Mouse (Mus musculus) CD8-positive naive resting alpha-beta T cell, adult 2 months (primary cell): ENCODE measurements around the gene Hmx1.

ENCODE experiments used
- DNase-seq, 2 experiments: peaks; one replicate each; pipeline ENCODE4 v3.0.0; 2022; ENCODE audit warnings: low read depth in 2 of 2, low spot score in 2 of 2

The Hmx1 gene

GRCm38 (mm10) chr5:35397642-35398309 lies 8.9 kb downstream of the Hmx1 start:
- DNase-seq, result no peak

DNA sequence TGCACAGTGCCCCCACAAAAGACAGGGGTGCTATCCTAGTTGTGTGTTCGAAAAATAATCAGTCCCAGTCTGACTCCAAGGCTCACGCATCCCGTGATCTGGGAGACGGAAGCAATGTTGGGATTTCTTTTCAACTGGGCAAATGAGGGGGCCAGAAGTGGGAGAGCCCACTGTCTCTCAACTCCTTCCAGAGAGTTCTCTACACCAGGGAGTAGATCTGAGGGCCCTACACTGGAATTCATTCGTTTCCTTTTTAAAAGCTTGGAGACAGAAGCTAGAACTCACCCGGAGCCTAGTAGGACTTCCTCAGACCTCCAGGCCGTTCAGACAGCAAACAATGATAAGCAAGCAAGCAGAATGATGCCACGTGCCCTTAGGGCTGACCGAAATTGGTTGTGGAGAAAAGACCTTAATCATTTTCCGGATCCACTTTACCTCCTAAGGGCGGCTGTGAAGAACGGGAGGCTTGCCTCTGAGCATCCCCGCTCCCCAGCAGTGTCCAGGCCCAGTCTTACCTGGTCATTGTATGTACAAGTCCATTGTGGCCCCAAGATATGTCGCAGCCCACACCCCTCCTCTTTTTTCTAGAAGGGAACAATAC lies 9.5 kb downstream of the Hmx1 start:
- no peak for DNase-seq

- no peak for DNase-seq
These were observed 10.2 kb downstream of the Hmx1 start for GRCm38 (mm10) chr5:35399061-35399460.

DNA sequence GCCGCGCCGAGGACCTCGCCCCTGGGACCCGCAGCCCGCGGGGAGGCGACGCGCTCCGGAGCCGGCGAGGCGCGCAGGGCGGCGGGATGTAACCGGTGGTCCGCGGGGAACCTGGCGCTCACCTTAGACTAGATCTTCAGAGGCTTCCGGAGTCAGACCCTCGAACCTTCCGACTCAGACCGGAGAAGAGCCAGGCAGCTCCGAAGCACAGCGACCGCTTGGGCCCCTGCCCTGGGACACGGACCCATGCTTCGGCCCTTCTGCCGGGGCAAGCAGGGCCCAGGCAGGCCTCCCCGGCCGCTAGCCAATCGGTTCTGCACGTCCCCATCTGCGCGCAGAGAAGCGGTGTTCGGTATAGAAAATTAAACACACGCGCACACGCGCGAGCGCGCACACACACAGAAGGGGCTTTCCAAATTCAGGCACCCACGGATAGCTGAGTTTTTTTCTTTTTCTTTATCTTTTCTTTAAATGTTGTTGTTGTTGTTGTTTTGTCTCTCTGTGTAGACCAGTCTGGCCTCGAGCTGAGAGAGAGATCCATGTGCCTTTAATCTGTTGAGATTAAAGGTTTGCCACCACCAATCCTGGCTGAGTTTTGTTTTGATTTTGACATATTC lies 10.9 kb downstream of the Hmx1 start:
- no peak for DNase-seq

DNA sequence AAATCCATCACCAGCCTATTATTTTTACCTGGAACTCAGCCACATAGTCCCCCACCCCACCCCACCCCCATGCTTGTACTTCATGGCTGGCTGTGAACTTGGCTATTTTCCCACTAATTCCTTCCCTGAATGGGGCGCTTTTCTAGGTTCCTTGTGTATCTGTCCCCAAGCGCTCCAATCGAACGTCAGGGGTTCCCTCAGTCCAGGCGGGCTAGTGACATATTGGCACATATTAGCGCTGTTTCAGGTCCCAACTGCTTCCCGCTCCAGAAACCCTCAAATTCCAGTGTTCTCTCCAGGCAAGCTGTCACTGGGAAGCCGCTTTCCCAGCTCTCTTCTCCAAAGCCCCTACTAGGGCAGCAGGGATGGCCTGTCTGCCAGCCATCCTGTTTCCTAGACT lies 12.3 kb downstream of the Hmx1 start:
- no peak for DNase-seq

DNA sequence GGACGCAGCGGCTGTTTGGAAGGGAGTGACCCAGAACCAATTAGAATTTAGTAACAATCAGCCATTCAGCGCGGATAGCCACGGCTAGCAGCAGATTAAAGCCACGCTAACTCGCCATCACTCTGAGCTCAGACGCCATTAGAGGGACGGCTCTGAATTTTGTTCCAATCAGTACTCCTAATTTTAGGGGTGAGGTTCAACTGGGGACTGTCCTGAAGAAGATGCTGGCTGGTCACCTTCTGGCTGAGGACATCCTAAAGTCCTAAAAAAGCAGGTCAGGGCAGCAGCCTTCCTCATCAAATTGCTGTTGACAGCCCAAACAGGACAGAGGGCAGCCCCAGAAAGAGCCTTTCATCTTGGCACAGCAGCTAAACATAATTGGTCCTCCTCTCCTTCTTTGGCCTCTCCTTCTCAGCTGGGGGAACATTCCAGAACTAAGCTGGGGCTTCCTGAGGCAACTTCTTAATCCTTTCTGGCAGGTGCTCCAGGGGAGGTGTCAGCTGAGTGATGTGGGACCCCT lies 18.6 kb downstream of the Hmx1 start:
- DNase-seq, result no peak

DNA sequence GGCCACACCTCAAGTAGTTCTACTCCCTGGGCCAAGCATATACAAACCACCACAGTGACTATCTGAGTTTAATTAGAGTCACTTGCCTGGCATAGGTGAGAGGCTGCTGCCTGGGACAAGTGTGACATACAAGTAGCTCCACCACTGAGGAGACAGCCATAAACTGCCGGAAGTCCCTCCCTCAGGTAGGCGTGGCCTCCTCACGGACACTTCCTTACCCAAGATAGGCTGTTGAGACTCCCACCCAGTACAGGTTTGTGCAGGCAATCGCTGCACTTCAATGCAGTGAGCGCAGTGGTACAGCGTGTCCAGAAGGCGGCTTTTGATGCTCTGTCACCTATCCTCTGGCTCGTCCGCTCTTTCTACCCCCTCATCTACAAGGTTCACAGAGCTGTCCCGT lies 22.1 kb downstream of the Hmx1 start:
- DNase-seq, result no peak

DNA sequence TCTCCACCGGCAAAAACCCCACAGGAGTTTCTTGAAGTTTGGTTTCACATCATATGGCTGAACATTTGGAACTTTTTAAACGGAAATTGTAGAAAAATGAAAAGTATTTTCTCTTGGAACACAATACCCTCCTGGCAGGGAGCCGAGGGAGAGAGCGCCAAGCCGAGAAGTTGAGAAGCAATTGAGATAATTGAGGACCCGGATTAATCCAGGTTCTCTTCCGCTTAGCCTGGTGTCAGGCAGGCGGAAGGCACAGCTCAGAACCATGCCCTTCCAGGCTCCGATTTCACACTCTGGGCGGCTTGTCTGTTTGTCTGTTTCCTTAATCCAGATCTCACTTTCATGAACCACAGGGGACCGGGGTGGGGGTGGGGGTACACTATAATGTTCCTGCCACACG lies 23.9 kb downstream of the Hmx1 start:
- no peak for DNase-seq

GRCm38 (mm10) chr5:35417707-35418106 lies 28.8 kb downstream of the Hmx1 start:
- DNase-seq, result no peak

DNA sequence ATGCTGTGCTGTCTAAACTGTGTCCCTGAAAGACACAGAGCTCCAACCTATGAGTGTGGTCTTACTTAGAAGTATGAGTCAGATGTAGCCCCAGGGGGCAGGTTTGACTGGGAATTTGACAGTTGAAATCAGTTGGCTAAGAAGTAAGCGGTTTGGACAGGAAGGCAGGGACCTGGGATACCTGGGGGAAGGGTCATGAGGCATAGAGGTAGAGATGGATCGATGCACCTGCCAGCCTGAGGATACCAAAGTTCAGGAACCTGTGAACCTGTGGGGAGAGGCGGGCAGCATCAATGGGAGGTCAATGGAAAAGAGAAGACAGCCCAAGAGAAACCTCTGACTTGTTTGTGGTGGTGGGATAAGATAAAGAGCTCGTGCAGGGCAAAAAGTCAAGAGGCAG lies 32.7 kb downstream of the Hmx1 start:
- DNase-seq, result no peak

GRCm38 (mm10) chr5:35425218-35425617 lies 36.3 kb downstream of the Hmx1 start:
- DNase-seq, result no peak

DNA sequence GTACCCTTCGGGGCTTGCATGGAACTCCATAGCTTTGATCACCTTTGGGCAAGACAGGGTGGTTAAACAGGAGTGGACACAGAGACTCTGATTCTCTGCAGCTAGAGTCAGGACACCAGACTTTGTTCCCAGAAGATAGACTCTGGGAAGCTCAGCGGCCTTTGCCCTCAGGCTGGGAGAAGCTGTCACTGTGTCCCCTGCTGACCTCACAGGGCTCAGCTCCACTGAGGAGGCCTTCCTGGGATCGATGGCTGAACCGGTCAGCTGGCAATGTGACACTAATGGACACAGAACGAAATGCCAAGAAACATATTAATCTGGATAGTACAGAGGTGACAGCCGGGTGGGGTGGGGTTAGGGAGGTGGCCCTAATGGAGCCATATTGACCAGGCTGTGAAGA lies 39.0 kb downstream of the Hmx1 start:
- DNase-seq, result no peak

DNA sequence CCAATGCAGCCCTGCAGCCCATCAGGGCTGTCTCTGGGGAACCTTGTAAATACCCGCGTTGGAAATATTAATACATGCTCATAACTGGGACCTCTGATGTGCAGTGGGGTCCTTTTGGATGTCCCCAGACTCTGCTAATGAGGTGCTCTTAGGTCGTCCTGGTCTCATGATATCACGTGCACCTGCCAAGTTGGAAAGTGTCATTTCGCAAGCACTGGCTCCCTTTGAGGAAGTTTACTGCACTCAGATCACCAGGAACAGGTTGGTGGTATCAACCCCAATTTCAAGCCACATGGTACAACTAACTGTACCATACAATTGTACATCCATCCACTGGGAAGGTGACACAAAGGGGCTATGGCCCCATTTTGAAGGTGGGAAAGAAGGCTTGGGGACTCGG lies 39.5 kb downstream of the Hmx1 start:
- no peak for DNase-seq

GRCm38 (mm10) chr5:35432098-35432497 lies 43.2 kb downstream of the Hmx1 start:
- no peak for DNase-seq

DNA sequence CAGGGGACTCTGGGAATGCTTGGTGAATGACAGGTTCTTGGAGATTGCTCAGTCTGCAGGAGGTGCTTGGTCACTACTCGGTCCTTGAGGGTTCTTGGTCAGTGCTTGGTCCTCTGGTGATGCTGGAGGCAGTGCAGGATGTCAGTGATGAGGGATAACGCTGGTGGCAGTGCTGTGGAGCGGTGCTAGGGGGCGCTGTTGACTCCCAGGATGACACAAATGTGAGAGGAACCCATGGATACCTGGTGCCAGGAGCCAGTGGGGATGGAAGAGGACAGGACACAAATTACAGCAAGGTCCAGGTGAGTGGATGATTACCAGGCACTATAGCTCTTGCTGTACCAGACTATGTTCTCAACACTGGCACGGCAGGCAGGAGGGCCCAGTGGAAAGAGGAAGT lies 45.1 kb downstream of the Hmx1 start:
- DNase-seq, result no peak

DNA sequence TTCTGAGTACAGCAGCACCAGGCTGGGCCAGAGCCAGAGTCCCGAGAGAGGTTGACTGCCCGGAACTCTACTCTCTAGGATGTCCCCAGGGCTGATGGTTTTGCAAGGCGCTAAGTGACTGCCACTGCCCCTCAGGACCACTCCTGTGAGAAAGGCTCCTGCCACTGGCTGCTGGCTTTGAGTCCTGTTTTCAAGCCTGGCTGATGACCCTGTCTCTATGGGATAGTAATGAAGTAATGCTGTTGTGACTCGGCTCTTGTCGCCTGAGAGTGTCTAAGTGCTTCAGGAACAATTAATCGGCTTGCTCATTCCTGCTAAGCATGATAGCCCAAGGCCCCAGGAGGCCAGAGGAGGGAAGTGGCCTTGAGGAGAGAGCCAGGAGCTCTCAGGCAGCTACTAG lies 45.8 kb downstream of the Hmx1 start:
- DNase-seq, result no peak

DNA sequence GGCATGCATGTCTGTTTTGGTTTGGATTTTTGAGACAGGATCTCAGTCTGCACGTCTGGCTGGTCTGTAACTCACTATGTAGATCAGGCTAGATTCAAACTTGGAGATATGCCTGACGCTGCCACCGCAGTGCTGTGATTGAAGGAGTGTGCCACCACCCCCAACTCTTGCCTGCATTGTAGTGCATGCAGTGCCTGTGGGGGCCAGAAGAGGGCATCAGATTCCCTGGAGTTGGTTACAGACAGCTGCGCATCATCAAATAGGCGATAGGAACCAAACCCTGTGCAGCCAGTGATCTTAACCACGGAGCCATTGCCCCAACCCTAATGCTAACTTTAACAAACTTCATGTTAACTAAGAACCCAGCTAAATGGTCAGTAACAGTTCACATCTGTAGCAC lies 49.9 kb downstream of the Hmx1 start:
- no peak for DNase-seq

- no peak for DNase-seq
These were observed 51.6 kb downstream of the Hmx1 start for GRCm38 (mm10) chr5:35440459-35440858.

DNA sequence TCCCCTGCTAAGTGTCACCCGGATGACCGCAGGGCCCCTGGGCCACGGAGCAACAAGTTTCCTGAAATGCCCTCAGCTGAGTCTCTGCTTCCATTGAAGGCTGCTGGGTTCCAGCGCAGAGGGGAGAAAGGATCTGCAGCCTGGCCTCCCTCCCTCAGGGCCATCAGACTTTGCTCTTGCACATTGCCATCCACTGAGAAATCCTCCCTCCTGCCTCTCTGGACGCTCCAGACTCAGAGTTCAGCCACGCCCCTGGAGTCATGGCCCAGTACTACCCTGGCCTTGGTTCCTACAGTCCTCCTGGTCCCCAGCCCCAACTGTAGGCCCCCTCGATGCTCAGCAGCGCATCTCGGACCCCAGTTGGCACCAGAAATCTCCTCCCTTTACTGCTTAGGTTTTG lies 52.5 kb downstream of the Hmx1 start:
- DNase-seq, result no peak

GRCm38 (mm10) chr5:35444731-35445130 lies 55.8 kb downstream of the Hmx1 start:
- no peak for DNase-seq

DNA sequence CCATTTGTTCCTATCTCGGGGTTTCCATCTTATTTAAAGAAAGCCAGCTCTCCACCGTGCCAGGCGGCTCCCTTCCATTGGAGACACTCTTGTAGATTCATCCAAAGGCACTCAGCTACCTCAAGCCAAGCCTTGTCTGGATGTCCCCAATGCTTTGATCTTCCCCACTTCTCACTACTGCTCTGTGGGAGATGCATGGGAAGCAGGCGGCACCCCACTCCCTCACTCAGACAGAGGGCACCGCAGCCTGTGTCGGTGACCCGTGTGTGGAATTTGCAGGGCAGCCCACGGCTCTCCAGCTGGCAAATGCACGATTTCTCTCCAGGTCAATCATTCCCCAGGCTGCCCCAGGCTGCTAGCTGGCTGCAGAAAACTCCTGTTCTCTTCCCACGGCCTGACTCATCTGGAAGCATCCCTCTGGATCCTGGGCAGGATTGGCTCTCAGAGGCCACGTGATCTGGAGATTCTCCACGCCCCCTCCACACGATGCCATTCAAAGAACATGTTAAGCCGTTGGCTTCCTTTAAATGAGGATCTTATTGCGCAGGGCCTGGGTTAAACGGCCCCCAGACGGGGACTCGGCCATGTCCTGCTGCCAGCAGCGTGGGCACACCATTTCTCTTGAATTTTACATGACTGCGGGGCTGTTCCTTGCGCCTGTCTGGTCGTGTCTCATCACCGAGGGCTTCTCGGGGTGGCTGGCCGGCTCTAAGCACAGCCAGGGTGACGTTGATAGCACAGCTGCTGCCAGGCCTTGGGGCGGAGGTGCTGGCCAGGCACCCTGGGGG lies 58.9 kb downstream of the Hmx1 start:
- no peak for DNase-seq
